Mouse (Mus musculus) E14TG2a.4 (cell line): Measurements from ENCODE around the gene Srd5a2.

Experiments used
- CTCF ChIP-seq: conservative IDR thresholded peaks from 2 replicates; pipeline ENCODE4 v1.5.1; 2014; ENCODE audit warnings: low read length
- NANOG ChIP-seq: IDR thresholded peaks from 2 replicates; pipeline ENCODE4 v1.6.1; 2014; ENCODE audit warnings: borderline replicate concordance, low read length, mixed read lengths
- POU5F1 ChIP-seq: IDR thresholded peaks from 2 replicates; pipeline ENCODE4 v1.6.1; 2014; ENCODE audit warnings: low read length, borderline replicate concordance

GRCm38 (mm10) chr17:73995907-73996645, 51.6 kb downstream of the Srd5a2 start:
- TF ChIP-seq CTCF (no peak), POU5F1 (no peak), NANOG (no peak)
